Mouse (Mus musculus): ENCODE results near the gene Pou2f2.

- TF ChIP-seq POLR2A (IDR thresholded peaks at IDR 0.05; ENCODE audit: extremely low read depth, insufficient read depth, low read length) (no peak), CTCF (IDR thresholded peaks at IDR 0.05; ENCODE audit: low read depth, low read length) (no peak)
Observed at GRCm38 (mm10) chr7:25151009-25151408, 28.5 kb downstream of the Pou2f2 start.

All from liver, adult 2 months (tissue).